Mouse (Mus musculus) T-cell, adult 2 months (primary cell): ENCODE results near the gene Ifi47.

Experiments used
- DNase-seq: peaks from one replicate; pipeline ENCODE4 v3.0.0; 2022; ENCODE audit warnings: low spot score

Ifi47 gene

GRCm38 (mm10) chr11:49089735-49090507 lies 13.5 kb downstream of the Ifi47 start:
- no peak for DNase-seq

GRCm38 (mm10) chr11:49090551-49090950 lies 14.2 kb downstream of the Ifi47 start:
- DNase-seq, result no peak

- no peak for DNase-seq
Measured at GRCm38 (mm10) chr11:49091171-49091570, 14.8 kb downstream of the Ifi47 start.

- no peak for DNase-seq
Measured at GRCm38 (mm10) chr11:49092053-49092586, 15.7 kb downstream of the Ifi47 start.

GRCm38 (mm10) chr11:49092786-49093185 lies 16.4 kb downstream of the Ifi47 start:
- DNase-seq, result no peak

GRCm38 (mm10) chr11:49093861-49094660 lies 17.7 kb downstream of the Ifi47 start:
- DNase-seq, result peak; percentile 76

- DNase-seq, result no peak
Measured at GRCm38 (mm10) chr11:49095367-49095766, 19.0 kb downstream of the Ifi47 start.

- DNase-seq, result no peak
Measured at GRCm38 (mm10) chr11:49100409-49100808, 24.0 kb downstream of the Ifi47 start.

- DNase-seq, result peak; percentile 71
Measured at GRCm38 (mm10) chr11:49101500-49101899, 25.1 kb downstream of the Ifi47 start.

GRCm38 (mm10) chr11:49103047-49103693 lies 26.8 kb downstream of the Ifi47 start:
- DNase-seq, result peak; percentile 87

GRCm38 (mm10) chr11:49105752-49106151 lies 29.4 kb downstream of the Ifi47 start:
- no peak for DNase-seq

- DNase-seq, result no peak
Measured at GRCm38 (mm10) chr11:49107650-49108537, 31.5 kb downstream of the Ifi47 start.

- DNase-seq, result peak; percentile 48
Measured at GRCm38 (mm10) chr11:49108833-49109232, 32.4 kb downstream of the Ifi47 start.

- DNase-seq, result no peak
Measured at GRCm38 (mm10) chr11:49111000-49111399, 34.6 kb downstream of the Ifi47 start.

GRCm38 (mm10) chr11:49112624-49113219 lies 36.3 kb downstream of the Ifi47 start:
- DNase-seq, result no peak

- no peak for DNase-seq
Measured at GRCm38 (mm10) chr11:49114158-49114557, 37.8 kb downstream of the Ifi47 start.

GRCm38 (mm10) chr11:49114774-49115173 lies 38.4 kb downstream of the Ifi47 start, which contains the start of gene Olfr1396:
Gene Olfr1396, minus strand, starts transcription at chr11:49114874.
- DNase-seq, result no peak

GRCm38 (mm10) chr11:49119635-49120034 lies 43.2 kb downstream of the Ifi47 start:
- no peak for DNase-seq

GRCm38 (mm10) chr11:49124169-49124568 lies 47.8 kb downstream of the Ifi47 start:
- DNase-seq, result no peak

- DNase-seq, result no peak
Measured at GRCm38 (mm10) chr11:49141974-49142373, 65.6 kb downstream of the Ifi47 start, which contains the start of gene Olfr1395. Gene Olfr1395, plus strand, starts transcription at chr11:49142274.
